In the genomic region with DNA sequence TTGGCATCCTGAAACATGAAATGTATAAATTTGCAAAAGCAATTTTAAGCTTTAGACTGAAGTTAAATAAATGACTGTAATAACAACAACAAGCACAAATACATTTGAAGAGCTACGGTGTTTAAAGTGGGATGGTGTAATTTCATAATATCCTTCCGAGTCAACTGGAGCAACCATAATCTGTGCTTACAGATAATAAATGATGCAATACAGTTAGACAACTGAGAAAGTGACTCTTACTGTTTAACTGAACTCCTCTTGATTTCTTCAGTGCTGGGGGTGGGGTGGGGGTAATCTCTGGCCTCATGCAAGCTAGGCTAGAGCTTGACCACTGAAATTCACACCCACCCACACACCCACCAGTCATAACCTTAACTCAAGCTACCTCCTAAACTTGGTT, we compare ENCODE assay signal across 21 mouse cellular contexts. TPM values are rescaled to one million over a fixed set of nuclear protein-coding genes. Genes with fewer than 3 reads are reported as not detected.
DNase-seq lines count a peak whose midpoint lies in the region; ATAC-seq and TF ChIP-seq lines count a peak whose summit lies in the region.
"Had no signal": no experiment of that assay in that cellular context is flagged by ENCODE, and none has a peak within 500 bp of the region (broad histone marks: within the 10 kb centered on the region; RNA-seq: fewer than 3 reads in every experiment).

No protein-coding gene starts in this region.

- H3K27ac ChIP-seq in MEL (ENCODE audit: control insufficient read depth, low read depth, low read length), result peak overlapping the region; percentile 99
- H3K27ac ChIP-seq: forebrain, embryonic 10.5 days; forebrain, embryonic 13.5 days; hindbrain, embryonic 12.5 days; hindbrain, embryonic 15.5 days had no signal

- H3K27me3 ChIP-seq in MEL (ENCODE audit: control insufficient read depth in 1 of 2, insufficient read depth in 2 of 2, low read length in 2 of 2), result no peaks in the 10 kb centered on the region
- H3K27me3 ChIP-seq: forebrain, embryonic 13.5 days; hindbrain, embryonic 12.5 days; hindbrain, embryonic 15.5 days; Patski had no signal

- H3K4me1 ChIP-seq in MEL (ENCODE audit: control insufficient read depth in 1 of 2, insufficient read depth in 2 of 2, low read length in 2 of 2), result peaks cover 23 to 53% of the 10 kb centered on the region in 2 experiments
- H3K4me1 ChIP-seq: forebrain, embryonic 10.5 days; forebrain, embryonic 13.5 days; hindbrain, embryonic 12.5 days; hindbrain, embryonic 15.5 days had no signal

- peak; percentile 87 to 96 for TF ChIP-seq EP300 in MEL (IDR thresholded peaks at IDR 0.05; ENCODE audit: low read depth in 1 of 2, low read length in 2 of 2)

- DNase-seq in 416B (ENCODE audit: low read depth), result peak; percentile 90
- peak; percentile 74 for DNase-seq in MEL (ENCODE audit: low read depth, low spot score)
- DNase-seq in adrenal gland, adult (ENCODE audit: inconsistent age in 2 of 2, low spot score in 1 of 2), result no peak
- DNase-seq in right cerebral cortex, postnatal 4 days, result no peak
- DNase-seq: adrenal gland, adult 2 months; adrenal gland, postnatal 14 days; cerebellum, adult 11 months; cerebellum, adult 2 months; cerebellum, adult 9-11 months; cerebellum, postnatal 25 days; gastrocnemius, postnatal 10 days; gastrocnemius, postnatal 36 days; heart, adult 11 months had no signal

- peak overlapping the region in 1 of 2 experiments; percentile 17; a peak in 1 of 4 replicates for H3K4me3 ChIP-seq in MEL (ENCODE audit: control insufficient read depth in 1 of 2, insufficient read depth in 1 of 2, low read depth in 2 of 2, low read length in 2 of 2)
- H3K4me3 ChIP-seq: forebrain, embryonic 10.5 days; forebrain, embryonic 13.5 days; hindbrain, embryonic 12.5 days; hindbrain, embryonic 15.5 days had no signal

- H3K9ac ChIP-seq in MEL (ENCODE audit: control insufficient read depth, low read depth, low read length, poor library complexity, severe bottlenecking), result peak overlapping the region; percentile 59
- H3K9ac ChIP-seq: forebrain, embryonic 13.5 days; hindbrain, embryonic 12.5 days; hindbrain, embryonic 15.5 days had no signal

- no peak for TF ChIP-seq POLR2A in MEL (IDR thresholded peaks at IDR 0.05; ENCODE audit: control insufficient read depth in 1 of 2, insufficient read depth in 1 of 2, low read depth in 1 of 2, low read length in 2 of 2, poor library complexity in 1 of 2)

- ATAC-seq in megakaryocyte, adult 5-6 weeks (ENCODE audit: poor library complexity, severe bottlenecking), result peak; percentile 75
- no peak for ATAC-seq in monocyte, adult 5-6 weeks (replicated peaks; ENCODE audit: insufficient number of reproducible peaks, low FRiP score, low TSS enrichment, poor library complexity, severe bottlenecking)
- ATAC-seq: forebrain, embryonic 13.5 days; forebrain, embryonic 16.5 days; Patski had no signal

- TF ChIP-seq CTCF in MEL (IDR thresholded peaks at IDR 0.05 in 2 of 3, conservative IDR thresholded peaks at IDR 0.05 in 1 of 3; ENCODE audit: control insufficient read depth in 1 of 3, insufficient read depth in 1 of 3, low read depth in 2 of 3, low read length in 3 of 3, poor library complexity in 1 of 3, severe bottlenecking in 1 of 3), result no peak

- peaks cover 4 to 47% of the 10 kb centered on the region in 2 experiments for H3K36me3 ChIP-seq in MEL (ENCODE audit: control insufficient read depth in 1 of 2, insufficient read depth in 2 of 2, low read length in 2 of 2)

- no peaks in the 10 kb centered on the region; the same call in none of the 2 replicates for H3K79me2 ChIP-seq in MEL (ENCODE audit: control insufficient read depth, insufficient read depth, low read length, poor library complexity)

- no peaks in the 10 kb centered on the region for H3K9me3 ChIP-seq in MEL (replicated peaks; ENCODE audit: insufficient read depth, low read length)
- H3K9me3 ChIP-seq: forebrain, embryonic 10.5 days; forebrain, embryonic 13.5 days; hindbrain, embryonic 12.5 days; hindbrain, embryonic 15.5 days had no signal

- TF ChIP-seq RAD21 in MEL (IDR thresholded peaks at IDR 0.05; ENCODE audit: low read depth, low read length), result no peak

TF ChIP-seq in MEL, 35 proteins besides CTCF, POLR2A, EP300 and RAD21:
- TF ChIP-seq ZKSCAN1 (IDR thresholded peaks at IDR 0.05; ENCODE audit: low read depth, low read length), result no peak
- TF ChIP-seq ETS1 (IDR thresholded peaks at IDR 0.05; ENCODE audit: low read depth, low read length), result peak; percentile 79
- no peak; the same call in 1 of the 2 replicates for TF ChIP-seq POLR2AphosphoS2 (IDR thresholded peaks at IDR 0.05; ENCODE audit: low read length)
- TF ChIP-seq POLR2AphosphoS5 (IDR thresholded peaks at IDR 0.05; ENCODE audit: borderline replicate concordance, low read depth, low read length), result no peak
- peak; percentile 75; the same call in 1 of the 2 replicates for TF ChIP-seq GATA1 (IDR thresholded peaks at IDR 0.05; ENCODE audit: low read depth, low read length)
- TF ChIP-seq CHD2 (IDR thresholded peaks at IDR 0.05; ENCODE audit: low read length), result no peak
- TF ChIP-seq TBP (IDR thresholded peaks at IDR 0.05; ENCODE audit: low read depth, low read length), result no peak
- no peak; the same call in 1 of the 2 replicates for TF ChIP-seq MXI1 (IDR thresholded peaks at IDR 0.05; ENCODE audit: low read depth, low read length)
- TF ChIP-seq GABPA (IDR thresholded peaks at IDR 0.05; ENCODE audit: low read depth, low read length), result no peak
- peak; percentile 61 for TF ChIP-seq SIN3A (IDR thresholded peaks at IDR 0.05; ENCODE audit: low read length)
- TF ChIP-seq BHLHE40 (IDR thresholded peaks at IDR 0.05; ENCODE audit: borderline replicate concordance, low read depth, low read length), result no peak
- 0 out of 2 replicates have a peak, but pooled peaks have one; percentile 15 for TF ChIP-seq TAL1 (IDR thresholded peaks at IDR 0.05; ENCODE audit: low read length)
- TF ChIP-seq USF1 (IDR thresholded peaks at IDR 0.05; ENCODE audit: low read depth, low read length), result no peak
- peak; percentile 52; the same call in 1 of the 2 replicates for TF ChIP-seq KAT2A (conservative IDR thresholded peaks at IDR 0.05; ENCODE audit: low read depth, low read length)
- no peak for TF ChIP-seq CHD1 (IDR thresholded peaks at IDR 0.05; ENCODE audit: low read depth, low read length)
- no peak for TF ChIP-seq UBTF (IDR thresholded peaks at IDR 0.05; ENCODE audit: borderline replicate concordance, insufficient read depth, low read depth, low read length)
- no peak for TF ChIP-seq MAFK (IDR thresholded peaks at IDR 0.05; ENCODE audit: borderline replicate concordance, low read depth, low read length)
- no peak for TF ChIP-seq MYC (IDR thresholded peaks at IDR 0.05; ENCODE audit: low read depth, low read length)
- peak; percentile 72; the same call in 1 of the 2 replicates for TF ChIP-seq RCOR1 (IDR thresholded peaks at IDR 0.05; ENCODE audit: low read depth, low read length)
- TF ChIP-seq ZC3H11A (IDR thresholded peaks at IDR 0.05; ENCODE audit: low read depth, low read length), result no peak
- no peak for TF ChIP-seq ZMIZ1 (IDR thresholded peaks at IDR 0.05; ENCODE audit: low read depth, low read length)
- TF ChIP-seq MYB (IDR thresholded peaks at IDR 0.05; ENCODE audit: low read depth, low read length), result peak; percentile 97
- TF ChIP-seq JUND (IDR thresholded peaks at IDR 0.05; ENCODE audit: low read depth, low read length), result no peak
- no peak for TF ChIP-seq MEF2A (IDR thresholded peaks at IDR 0.05; ENCODE audit: extremely low read depth, insufficient replicate concordance, low read depth, low read length, poor library complexity, severe bottlenecking)
- TF ChIP-seq TCF12 (IDR thresholded peaks at IDR 0.05; ENCODE audit: low read depth, low read length), result peak; percentile 87
- TF ChIP-seq ELF1 (IDR thresholded peaks at IDR 0.05; ENCODE audit: low read depth, low read length), result no peak
- TF ChIP-seq HCFC1 (IDR thresholded peaks at IDR 0.05; ENCODE audit: low read depth, low read length), result no peak
- no peak for TF ChIP-seq MAZ (IDR thresholded peaks at IDR 0.05; ENCODE audit: low read depth, low read length)
- TF ChIP-seq ZNF384 (IDR thresholded peaks at IDR 0.05; ENCODE audit: low read depth, low read length), result no peak
- no peak for TF ChIP-seq MAX (IDR thresholded peaks at IDR 0.05; ENCODE audit: low read length)
- no peak for TF ChIP-seq NRF1 (IDR thresholded peaks at IDR 0.05; ENCODE audit: insufficient read depth, low read depth, low read length, poor library complexity, severe bottlenecking)
- no peak for TF ChIP-seq E2F4 (IDR thresholded peaks at IDR 0.05; ENCODE audit: borderline replicate concordance, low read depth, low read length)
- TF ChIP-seq SMC3 (IDR thresholded peaks at IDR 0.05; ENCODE audit: low read depth, low read length), result no peak
- TF ChIP-seq USF2 (IDR thresholded peaks at IDR 0.05; ENCODE audit: borderline replicate concordance in 1 of 2, insufficient read depth in 1 of 2, low read depth in 1 of 2, low read length in 2 of 2), result no peak
- no peak for TF ChIP-seq NELFE (IDR thresholded peaks at IDR 0.05; ENCODE audit: low read depth, low read length)

RNA-seq across cellular contexts. Expression of gene Pde6d, which starts 11.0 kb away (rescaled TPM):
- total RNA-seq in MEL (2012; rRNA removed), result 13.4 and 13.8 TPM in 2 replicates
- polyA plus RNA-seq in MEL (2012; ENCODE audit: insufficient read depth in 1 of 2, insufficient read length in 2 of 2, low read depth in 1 of 2, low replicate concordance in 2 of 2, missing spikeins in 1 of 2), result 10 to 100 TPM in 1 of 2 experiments, not detected in 1; 79.9 TPM
- total RNA-seq in megakaryocyte, adult 5-6 weeks (2015), result 33.6 and 38.8 TPM in 2 replicates
- 14.3 and 17.2 TPM in 2 replicates for total RNA-seq in megakaryocyte, adult 5-6 weeks (2017)
- 3.1 to 7.8 TPM (median 4.1 TPM) in 3 replicates for total RNA-seq in monocyte, adult 5-6 weeks (2017)

RNA-seq across cellular contexts. Expression of gene Cops7b, which starts 11.3 kb away (rescaled TPM):
- total RNA-seq in MEL (2012; rRNA removed), result 34.3 and 36.0 TPM in 2 replicates
- 10 to 100 TPM in 1 of 2 experiments, not detected in 1; 64.8 TPM for polyA plus RNA-seq in MEL (2012; ENCODE audit: insufficient read depth in 1 of 2, insufficient read length in 2 of 2, low read depth in 1 of 2, low replicate concordance in 2 of 2, missing spikeins in 1 of 2)
- 5.8 and 6.8 TPM in 2 replicates for total RNA-seq in megakaryocyte, adult 5-6 weeks (2015)
- 11.8 and 30.3 TPM in 2 replicates for total RNA-seq in megakaryocyte, adult 5-6 weeks (2017)
- 5.7 to 10.7 TPM (median 8.9 TPM) in 3 replicates for total RNA-seq in monocyte, adult 5-6 weeks (2017)

RNA-seq across cellular contexts. Expression of gene Ptma, which starts 44.9 kb away (rescaled TPM):
- 3,309 and 3,407 TPM in 2 replicates for total RNA-seq in MEL (2012; rRNA removed)
- 1,000 to 10,000 TPM; 2,419 to 4,891 TPM for polyA plus RNA-seq in MEL (2012; ENCODE audit: insufficient read depth in 1 of 2, insufficient read length in 2 of 2, low read depth in 1 of 2, low replicate concordance in 2 of 2, missing spikeins in 1 of 2)
- total RNA-seq in megakaryocyte, adult 5-6 weeks (2015), result 3,234 and 3,618 TPM in 2 replicates
- 4,288 and 4,305 TPM in 2 replicates for total RNA-seq in megakaryocyte, adult 5-6 weeks (2017)
- 2,048 to 2,960 TPM (median 2,606 TPM) in 3 replicates for total RNA-seq in monocyte, adult 5-6 weeks (2017)

Comparison
In these comparisons a context has a peak if more than half of its experiments do, and no peak if none do; other contexts are left out.
1. DNase-seq: peak in 416B (single experiment) and MEL (single experiment); none in adrenal gland, adult (0 of 2) and right cerebral cortex, postnatal 4 days (single experiment).